Mouse (Mus musculus): ENCODE measurements around the gene Vmn1r40.

Gene Vmn1r40

GRCm38 (mm10) chr6:89707240-89707639, at the start of gene Vmn1r40:
Vmn1r40 (plus strand) TSS chr6:89707540.
- DNase-seq, result no peak

GRCm38 (mm10) chr6:89658342-89658741, 49.0 kb upstream of the Vmn1r40 start:
- DNase-seq, result no peak

- no peak for DNase-seq
These were observed 48.4 kb upstream of the Vmn1r40 start for GRCm38 (mm10) chr6:89658931-89659330.

- peak; percentile 52 for DNase-seq
These were observed 47.5 kb upstream of the Vmn1r40 start for GRCm38 (mm10) chr6:89659692-89660423.

GRCm38 (mm10) chr6:89660490-89660889, 46.9 kb upstream of the Vmn1r40 start:
- DNase-seq, result no peak

- no peak for DNase-seq
These were observed 44.8 kb upstream of the Vmn1r40 start for GRCm38 (mm10) chr6:89662521-89662920.

- no peak for DNase-seq
These were observed 42.2 kb upstream of the Vmn1r40 start for GRCm38 (mm10) chr6:89665155-89665554.

DNA sequence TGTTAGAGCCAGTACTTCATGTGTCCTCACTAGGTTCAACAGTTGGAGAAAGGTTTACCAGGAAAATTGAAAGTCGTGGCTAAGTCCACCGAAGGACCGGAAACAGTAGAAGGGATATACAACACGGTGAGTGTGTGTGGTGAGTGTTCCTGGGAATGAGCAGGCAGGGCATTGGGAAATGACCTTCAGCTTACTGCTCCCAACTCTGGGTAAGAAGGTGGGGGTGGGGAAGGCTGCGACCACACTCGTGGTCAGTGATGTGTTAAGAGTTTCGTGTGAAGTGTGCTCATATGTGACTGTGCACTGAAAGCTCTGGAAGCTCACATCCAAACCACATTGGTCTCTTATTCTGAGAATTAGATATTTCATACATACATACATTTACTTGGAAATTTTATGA, 41.7 kb upstream of the Vmn1r40 start:
- DNase-seq, result no peak

DNA sequence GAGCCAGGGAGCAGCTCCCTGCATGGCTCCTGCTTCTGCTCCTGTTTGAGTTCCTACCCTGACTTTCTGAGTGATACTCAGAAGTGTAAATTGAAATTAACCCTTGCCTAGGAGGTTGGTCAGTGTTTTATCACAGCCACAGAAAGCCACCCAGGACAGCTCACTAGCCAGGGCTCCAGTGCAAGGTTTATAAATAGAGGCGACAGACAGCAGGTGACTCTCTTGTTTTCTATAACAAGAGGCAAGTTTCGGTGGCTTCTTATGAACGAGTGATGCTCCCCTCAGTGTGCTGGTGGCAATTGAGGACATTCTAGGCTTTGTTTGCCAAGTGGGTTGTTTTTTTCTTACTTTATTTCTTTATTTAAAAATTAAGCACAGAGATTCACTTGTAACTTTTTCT, 40.4 kb upstream of the Vmn1r40 start:
- no peak for DNase-seq

GRCm38 (mm10) chr6:89669556-89669955, 37.8 kb upstream of the Vmn1r40 start:
- DNase-seq, result no peak

DNA sequence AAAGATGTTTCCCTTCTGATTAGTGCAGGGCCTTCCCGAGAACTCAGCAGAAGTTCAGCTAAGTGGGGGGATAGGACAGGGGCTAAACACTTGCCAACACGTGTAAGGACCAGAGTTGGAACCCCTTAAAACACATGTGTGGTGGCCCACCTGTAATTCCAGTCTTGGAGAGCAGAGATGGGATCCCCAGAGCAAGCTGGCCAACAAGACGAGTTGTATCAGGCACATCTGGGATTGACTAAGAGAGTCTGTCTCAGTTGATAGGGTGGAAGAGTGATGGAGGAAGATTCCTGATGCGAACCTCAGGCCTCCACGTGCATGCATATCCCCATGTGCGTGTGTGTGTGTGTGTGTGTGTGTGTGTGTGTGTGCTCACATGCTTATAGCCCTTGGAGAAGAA, 35.9 kb upstream of the Vmn1r40 start:
- no peak for DNase-seq

GRCm38 (mm10) chr6:89672641-89673040, 34.7 kb upstream of the Vmn1r40 start:
- DNase-seq, result no peak

- no peak for DNase-seq
These were observed 34.1 kb upstream of the Vmn1r40 start for GRCm38 (mm10) chr6:89673135-89673780.

GRCm38 (mm10) chr6:89678522-89678921, 28.8 kb upstream of the Vmn1r40 start:
- no peak for DNase-seq

- DNase-seq, result peak; percentile 83
These were observed 28.0 kb upstream of the Vmn1r40 start for GRCm38 (mm10) chr6:89679291-89679835.

DNA sequence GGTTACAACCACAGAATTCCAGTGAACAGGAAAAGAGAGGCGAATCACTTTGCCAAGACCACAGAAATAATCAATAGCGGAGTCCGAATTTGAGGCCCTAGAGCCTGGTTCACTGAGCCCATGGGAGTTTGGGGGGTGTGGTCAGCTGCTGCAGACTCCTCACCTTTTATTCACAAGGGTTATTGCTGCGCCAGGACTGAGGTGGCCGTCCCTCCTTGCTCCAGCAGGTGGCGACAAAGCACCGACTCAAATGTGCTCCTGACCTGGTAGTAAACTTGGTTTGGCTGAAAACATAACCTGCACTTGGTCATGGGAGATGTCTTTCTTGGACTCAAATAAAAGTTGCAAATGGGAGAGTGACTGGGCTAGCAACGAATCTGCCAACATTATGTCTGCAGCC, 27.2 kb upstream of the Vmn1r40 start:
- DNase-seq, result peak; percentile 77

DNA sequence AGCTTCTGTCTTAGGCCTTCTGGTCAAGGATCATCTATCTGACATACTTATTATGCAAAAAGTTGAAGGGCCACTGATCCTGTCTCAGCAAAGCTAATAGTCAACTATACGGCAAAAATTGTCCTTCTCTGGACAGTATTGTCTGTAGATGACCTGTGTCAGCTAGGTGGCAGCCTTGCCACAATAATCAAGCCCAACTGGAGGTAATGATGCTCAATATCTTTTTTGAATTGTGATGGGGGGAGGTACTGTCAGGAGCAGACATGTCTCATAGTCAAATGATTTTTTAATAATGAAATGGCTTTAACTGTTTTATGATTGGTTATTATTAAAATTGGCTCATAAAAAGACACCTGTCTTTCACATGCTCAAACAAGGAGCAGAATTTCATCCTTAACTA, 23.1 kb upstream of the Vmn1r40 start:
- peak; percentile 12 for DNase-seq

DNA sequence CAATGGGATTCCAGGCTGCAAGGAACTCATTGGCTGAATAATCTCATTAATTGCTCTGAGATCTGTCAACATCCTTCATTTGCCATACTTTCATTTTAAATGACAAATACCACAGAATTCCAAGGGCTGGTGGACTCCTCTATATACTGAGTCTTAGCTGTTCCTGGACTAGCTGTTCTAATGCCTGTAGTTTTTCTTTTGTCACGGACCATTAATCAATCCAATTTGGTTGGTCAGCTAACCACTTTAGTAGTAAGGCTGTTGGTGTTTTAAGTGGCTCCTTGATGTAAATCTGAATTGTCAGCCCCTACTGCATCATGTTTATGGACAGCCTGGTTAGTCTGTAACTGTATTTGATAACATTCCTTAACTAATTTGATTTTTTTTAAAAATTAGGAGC, 20.2 kb upstream of the Vmn1r40 start:
- no peak for DNase-seq

DNA sequence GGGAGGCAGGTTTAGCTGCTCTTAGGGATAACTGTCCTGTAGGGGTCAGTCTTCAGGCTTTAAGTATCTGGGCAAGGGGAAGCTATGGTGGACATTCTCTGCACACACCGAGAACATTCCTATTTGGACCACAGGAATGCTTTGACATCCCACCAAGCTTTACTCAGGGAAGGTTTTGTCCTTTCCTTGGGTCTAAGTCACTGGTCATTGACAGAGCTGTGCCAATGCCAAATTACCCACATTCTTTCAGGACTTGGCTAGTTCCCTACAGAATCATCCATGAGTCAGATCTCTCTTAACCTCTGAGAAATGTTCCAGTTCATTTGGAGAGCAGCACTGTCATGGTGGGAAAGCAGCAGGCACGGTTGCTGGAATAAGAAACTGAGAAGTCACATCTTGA, 716 bp upstream of the Vmn1r40 start:
- DNase-seq, result no peak

GRCm38 (mm10) chr6:89718051-89718450, 10.7 kb downstream of the Vmn1r40 start:
- no peak for DNase-seq

DNA sequence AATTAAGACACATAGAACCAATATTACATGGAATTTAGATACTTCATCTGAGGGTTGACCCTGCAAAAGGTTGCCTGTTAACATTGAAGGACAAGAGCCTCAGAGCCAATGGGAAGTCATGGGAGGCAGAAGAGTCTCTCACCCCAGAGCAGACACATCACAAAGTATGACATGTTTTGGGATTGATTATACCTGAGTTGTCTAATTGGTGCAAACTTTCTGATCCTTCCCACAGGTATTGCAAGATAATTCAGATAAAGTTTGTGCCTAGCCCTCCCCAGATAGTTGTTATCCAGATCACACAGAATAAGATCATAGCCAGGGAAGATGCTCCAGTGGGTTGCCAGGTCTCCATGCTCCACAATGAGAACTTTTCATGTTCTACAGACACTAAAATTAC, 33.1 kb downstream of the Vmn1r40 start, which contains the start of gene Vmn1r41:
Gene Vmn1r41 (plus strand): TSS at position 301 of the 400 bp plus-strand sequence.
- no peak for DNase-seq

- no peak for DNase-seq
These were observed 35.5 kb downstream of the Vmn1r40 start for GRCm38 (mm10) chr6:89742811-89743210.
